In the genomic region with DNA sequence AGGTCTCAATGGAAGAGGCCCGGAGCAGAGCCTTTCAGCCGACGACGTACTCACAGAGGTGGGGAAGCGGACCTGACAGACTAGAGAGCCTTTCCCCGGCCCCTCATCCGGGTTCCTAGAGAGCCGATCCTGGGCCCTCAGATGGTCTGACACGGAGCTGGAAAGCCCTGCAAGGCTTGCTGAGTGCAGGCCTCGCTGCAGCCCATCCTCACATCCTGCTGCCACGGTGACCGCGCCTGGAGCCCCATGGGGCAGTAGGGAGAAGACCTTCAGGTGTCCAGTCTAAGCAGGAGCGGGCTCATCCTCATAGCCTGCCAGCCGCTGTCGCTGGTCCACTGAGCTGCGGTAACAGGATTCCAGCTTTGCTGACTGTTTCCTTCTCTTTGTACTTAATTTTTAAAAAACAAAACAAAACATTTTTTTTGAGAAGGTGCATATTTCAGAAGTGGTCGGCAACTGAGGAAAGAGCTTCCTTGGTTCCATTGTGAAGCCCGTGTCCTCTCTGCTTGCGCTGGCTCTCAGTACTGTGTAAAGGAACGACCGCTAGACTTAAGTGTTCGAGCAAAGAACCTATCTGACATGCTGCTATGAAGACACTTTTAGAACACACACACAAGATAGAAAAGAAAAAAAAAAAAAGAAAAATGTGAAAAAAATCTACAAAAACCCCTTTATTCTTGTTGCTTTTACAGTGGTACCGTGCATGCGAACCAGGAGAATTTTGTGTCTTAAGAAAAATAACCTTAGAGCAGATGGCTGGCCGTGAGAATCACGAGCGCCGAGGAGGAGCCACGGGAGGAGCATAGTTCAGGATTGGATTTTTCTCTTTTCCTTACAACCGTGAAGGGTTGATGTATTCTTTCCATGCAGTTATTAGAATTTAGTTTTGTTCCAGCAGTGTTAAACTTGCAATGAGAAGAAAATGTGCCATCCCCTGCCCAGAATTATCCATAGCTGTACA, we compare ENCODE assay signal across 10 mouse cellular contexts. TPM values are rescaled to one million over a fixed set of nuclear protein-coding genes. Genes with fewer than 3 reads are reported as not detected.
A peak's percentile ranks its signal among the peaks of the same experiment; 100 is the strongest.
DNase-seq lines count a peak whose midpoint lies in the region; ATAC-seq and TF ChIP-seq lines count a peak whose summit lies in the region.
"Had no signal": no experiment of that assay in that cellular context is flagged by ENCODE, and none has a peak within 500 bp of the region (broad histone marks: within the 10 kb centered on the region; RNA-seq: fewer than 3 reads in every experiment).

No protein-coding gene starts in this region.

- H3K27me3 ChIP-seq in hindbrain, embryonic 13.5 days: peaks cover 3% of the 10 kb centered on the region; the same call in 1 of the 2 replicates
- H3K27me3 ChIP-seq in midbrain, postnatal 0 days (ENCODE audit: insufficient read depth, low read length): no peaks in the 10 kb centered on the region

- no peak for TF ChIP-seq CTCF in left cerebral cortex, adult 2 months (IDR thresholded peaks at IDR 0.05)
- no peak for TF ChIP-seq CTCF in cortical plate, adult 2 months (IDR thresholded peaks at IDR 0.05; ENCODE audit: extremely low read depth, insufficient read depth, low read length)
- TF ChIP-seq CTCF in midbrain, postnatal 0 days (IDR thresholded peaks at IDR 0.05): no peak

- no peaks in the 10 kb centered on the region for H3K9me3 ChIP-seq in hindbrain, embryonic 13.5 days
- no peaks in the 10 kb centered on the region for H3K9me3 ChIP-seq in midbrain, postnatal 0 days (ENCODE audit: low read length)

- H3K4me2 ChIP-seq in hindbrain, embryonic 13.5 days: peak overlapping the region; percentile 97
- H3K4me2 ChIP-seq in midbrain, postnatal 0 days (ENCODE audit: low read depth, low read length, poor library complexity, severe bottlenecking): peak overlapping the region; percentile 91
- H3K4me2 ChIP-seq: heart, embryonic 11.5 days had no signal

- H3K4me1 ChIP-seq in cortical plate, adult 2 months (ENCODE audit: control insufficient read depth, insufficient read depth, low read length): peaks cover 2% of the 10 kb centered on the region; the same call in 1 of the 2 replicates
- peaks cover 65% of the 10 kb centered on the region for H3K4me1 ChIP-seq in hindbrain, embryonic 13.5 days (replicated peaks)
- peaks cover 31% of the 10 kb centered on the region for H3K4me1 ChIP-seq in midbrain, postnatal 0 days (ENCODE audit: insufficient read depth, low read length)

- H3K4me3 ChIP-seq in left cerebral cortex, adult 2 months: peak overlapping the region; percentile 88
- peak overlapping the region; percentile 100 for H3K4me3 ChIP-seq in cortical plate, adult 2 months (ENCODE audit: insufficient read depth, low read length)
- H3K4me3 ChIP-seq in hindbrain, embryonic 13.5 days: peak overlapping the region; percentile 97
- peak overlapping the region; percentile 89 for H3K4me3 ChIP-seq in midbrain, postnatal 0 days (ENCODE audit: low read depth, low read length)

- no peak for ATAC-seq in hindbrain, embryonic 13.5 days (ENCODE audit: low FRiP score)
- ATAC-seq in midbrain, postnatal 0 days (ENCODE audit: low FRiP score): no peak
- no peak for ATAC-seq in CD4-positive, CD25-positive, alpha-beta regulatory T cell, adult 4 months

- H3K27ac ChIP-seq in left cerebral cortex, adult 2 months: peak overlapping the region; percentile 96
- H3K27ac ChIP-seq in cortical plate, adult 2 months (ENCODE audit: insufficient read depth, low read length): peak overlapping the region; percentile 85
- H3K27ac ChIP-seq in hindbrain, embryonic 13.5 days: peak overlapping the region; percentile 99
- peak overlapping the region; percentile 75 for H3K27ac ChIP-seq in midbrain, postnatal 0 days (ENCODE audit: low read depth, low read length)

- 60% methylated on average over 31 of the region's 31 CpGs for whole genome bisulfite sequencing in hindbrain, embryonic 13.5 days
- 30% methylated on average over 31 of the region's 31 CpGs for WGBS in midbrain, postnatal 0 days

- peak in 1 of 2 experiments; percentile 38 for DNase-seq in left cerebral cortex, adult 2 months (ENCODE audit: extremely low spot score in 1 of 2, low spot score in 2 of 2)
- DNase-seq in left cerebral cortex, postnatal 14 days (ENCODE audit: low spot score in 2 of 2): no peak
- no peak for DNase-seq in midbrain, postnatal 0 days (ENCODE audit: low spot score)
- DNase-seq in gastrocnemius, postnatal 10 days: no peak
- no peak for DNase-seq in embryo, embryonic 9.5 days (ENCODE audit: extremely low spot score)
- DNase-seq: lung, adult 2 months had no signal

- H3K9ac ChIP-seq in hindbrain, embryonic 13.5 days: peak overlapping the region; percentile 100
- peak overlapping the region; percentile 93 for H3K9ac ChIP-seq in midbrain, postnatal 0 days (replicated peaks; ENCODE audit: low read length, poor library complexity, severe bottlenecking)

- H3K36me3 ChIP-seq in hindbrain, embryonic 13.5 days: peaks cover 18% of the 10 kb centered on the region
- peaks cover 3% of the 10 kb centered on the region; the same call in 1 of the 2 replicates for H3K36me3 ChIP-seq in midbrain, postnatal 0 days (ENCODE audit: insufficient read depth, low read length)

- intact Hi-C loops in left cerebral cortex, adult 2 months (cut with DNase I): no loop called here
- intact Hi-C loops in left cerebral cortex, postnatal 14 days (cut with DNase I): loop anchor here (5.0 kb wide), 3 partner anchors 37 to 192 kb away; no protein-coding TSS in a partner anchor

- no peak; the same call in 1 of the 2 replicates for TF ChIP-seq POLR2A in cortical plate, adult 2 months (IDR thresholded peaks at IDR 0.05; ENCODE audit: extremely low read depth, insufficient read depth, low read length)

RNA-seq across cellular contexts. Expression of a gene that starts 3.4 kb away (rescaled TPM):
- 100 to 1,000 TPM; 329 to 334 TPM for total RNA-seq in left cerebral cortex, adult 2 months (2021)
- 100 to 1,000 TPM; 359 to 367 TPM for total RNA-seq in left cerebral cortex, postnatal 14 days (2021)
- 215 and 234 TPM in 2 replicates for polyA plus RNA-seq in cortical plate, adult 2 months (2012; rRNA removed)
- polyA plus RNA-seq in hindbrain, embryonic 13.5 days (2015; fragmentation: Nextera tagmentation; extraction: Ambion mirVana): 93.2 and 105 TPM in 2 replicates
- 376 and 420 TPM in 2 replicates for total RNA-seq in midbrain, postnatal 0 days (2014; rRNA removed)
- 77.3 and 85.2 TPM in 2 replicates for polyA plus RNA-seq in midbrain, postnatal 0 days (2015; fragmentation: Nextera tagmentation; extraction: Ambion mirVana)
- total RNA-seq in gastrocnemius, postnatal 10 days (2021): 1 to 10 TPM; 5.5 to 7.2 TPM
- under 1 TPM; 0.87 to 0.98 TPM for polyA plus RNA-seq in CD4-positive, CD25-positive, alpha-beta regulatory T cell, adult 4 months (2017; shearing (Covaris generic))

RNA-seq across cellular contexts. Expression of a gene that starts 51.8 kb away (rescaled TPM):
- total RNA-seq in left cerebral cortex, adult 2 months (2021): 100 to 1,000 TPM; 102 to 103 TPM
- total RNA-seq in left cerebral cortex, postnatal 14 days (2021): 100 to 1,000 TPM in 1 of 2 experiments, 10 to 100 TPM in 1; 99.3 to 100 TPM
- polyA plus RNA-seq in cortical plate, adult 2 months (2012; rRNA removed): 63.5 and 67.0 TPM in 2 replicates
- polyA plus RNA-seq in hindbrain, embryonic 13.5 days (2015; fragmentation: Nextera tagmentation; extraction: Ambion mirVana): 293 and 331 TPM in 2 replicates
- 24.6 and 44.5 TPM in 2 replicates for total RNA-seq in midbrain, postnatal 0 days (2014; rRNA removed)
- 259 and 278 TPM in 2 replicates for polyA plus RNA-seq in midbrain, postnatal 0 days (2015; fragmentation: Nextera tagmentation; extraction: Ambion mirVana)
- 100 to 1,000 TPM; 121 to 126 TPM for total RNA-seq in gastrocnemius, postnatal 10 days (2021)
- 100 to 1,000 TPM; 258 to 279 TPM for polyA plus RNA-seq in CD4-positive, CD25-positive, alpha-beta regulatory T cell, adult 4 months (2017; shearing (Covaris generic))

Comparison
In these comparisons a context has a peak if more than half of its experiments do, and no peak if none do; other contexts are left out.
1. RNA of a gene that starts 3.4 kb away (total RNA-seq): 376 to 420 TPM in midbrain, postnatal 0 days, 359 to 367 TPM in left cerebral cortex, postnatal 14 days and 329 to 334 TPM in left cerebral cortex, adult 2 months; 5.5 to 7.2 TPM in gastrocnemius, postnatal 10 days; every median in the first group is over 10 times any median in the second.
2. Peak in every context shown above with its lines, with median percentiles within 50 percentile points of each other: H3K27ac ChIP-seq and H3K4me3 ChIP-seq.